Mouse (Mus musculus): Measurements from ENCODE around the gene Wnt2.

Wnt2 gene

GRCm38 (mm10) chr6:17977165-17977564, 53.2 kb downstream of the Wnt2 start:
- DNase-seq = no peak

DNA sequence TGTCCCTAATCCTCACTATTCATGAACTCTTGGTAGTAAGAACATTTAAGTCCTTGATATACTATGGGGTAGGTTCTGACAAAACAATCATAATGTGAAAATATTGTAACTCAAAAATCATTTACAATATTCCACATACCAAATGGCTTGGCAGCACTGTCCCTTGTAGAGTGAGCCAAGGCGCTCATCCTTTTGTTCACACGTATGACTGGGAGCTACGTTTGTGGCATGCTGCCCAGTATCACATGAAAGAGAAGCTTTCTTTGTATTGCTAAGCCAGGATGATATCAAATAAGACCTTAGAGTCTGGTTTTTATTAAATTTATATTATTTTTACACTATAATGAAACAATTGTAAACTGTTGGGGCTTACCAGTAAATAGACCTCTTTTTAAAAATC, 56.0 kb downstream of the Wnt2 start:
- DNase-seq = no peak

DNA sequence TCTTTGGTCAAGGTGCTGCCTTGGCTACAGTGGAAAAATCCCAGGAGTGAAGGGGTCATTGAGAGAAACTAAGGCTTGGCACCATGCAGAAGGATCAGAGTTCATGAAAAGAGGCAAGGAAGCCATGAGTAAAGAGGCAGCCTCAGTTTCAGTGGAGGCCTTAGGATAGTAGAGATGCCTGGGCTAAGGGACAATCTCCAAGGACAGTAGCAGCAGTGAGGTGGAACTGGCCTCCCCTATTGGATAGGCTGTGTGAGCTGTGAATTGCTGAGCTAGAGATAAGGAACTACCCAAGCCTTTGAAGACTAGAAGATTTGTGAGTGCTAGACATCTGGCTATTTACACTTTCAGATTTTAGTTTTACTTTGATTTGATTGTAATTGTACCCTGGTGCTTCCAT, 59.0 kb downstream of the Wnt2 start:
- DNase-seq = no peak

DNA sequence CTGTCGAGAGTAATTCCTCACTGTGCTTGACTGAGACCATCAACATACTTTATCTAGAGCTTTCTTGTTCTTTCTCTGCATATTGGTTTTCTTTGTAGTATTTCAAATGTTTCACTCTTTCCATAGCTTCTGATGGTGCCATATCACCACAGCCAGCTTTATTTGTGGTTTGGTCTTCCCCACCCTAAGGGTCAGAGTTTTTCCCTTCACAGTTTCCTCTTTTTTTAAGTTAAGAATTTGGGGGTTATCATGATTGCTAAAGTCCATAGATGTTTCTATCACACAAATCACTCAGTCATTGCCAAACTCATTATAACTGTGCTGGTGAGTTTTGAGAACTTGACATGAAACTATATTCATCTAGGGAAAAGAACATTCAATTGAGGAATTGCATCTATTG, 60.6 kb downstream of the Wnt2 start:
- DNase-seq = no peak

DNA sequence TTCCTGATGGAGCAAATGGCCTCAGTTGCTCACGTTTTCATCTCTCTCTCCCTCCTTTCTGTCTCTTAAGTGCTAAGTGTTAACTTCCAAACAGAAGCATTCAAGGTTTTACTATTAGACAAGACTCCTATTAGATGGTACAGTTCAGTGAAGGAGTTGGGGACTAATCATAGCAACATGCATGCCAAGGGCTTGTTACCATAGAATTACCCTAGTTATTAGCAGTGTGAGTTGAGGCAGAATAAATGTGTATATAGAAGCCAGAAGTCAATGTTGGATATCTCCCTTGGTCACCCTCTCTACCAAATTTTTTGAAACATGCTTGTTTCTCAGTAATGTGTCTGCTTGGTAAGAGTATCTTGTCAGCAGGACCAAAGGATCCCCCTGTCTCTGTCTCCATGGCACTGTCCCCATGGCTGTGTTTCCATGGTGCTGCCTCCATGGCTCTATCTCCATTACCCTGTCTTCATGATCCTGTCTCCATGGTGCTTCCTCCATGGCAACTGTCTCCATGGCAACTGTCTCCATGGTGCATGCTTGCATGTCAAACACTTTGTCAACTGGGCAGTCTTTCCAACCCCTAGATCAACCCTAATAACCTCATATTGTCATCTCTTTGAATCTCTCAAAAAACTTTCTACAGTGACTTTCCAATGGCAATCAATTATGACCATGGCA, 61.8 kb downstream of the Wnt2 start:
- DNase-seq = peak; percentile 62

DNA sequence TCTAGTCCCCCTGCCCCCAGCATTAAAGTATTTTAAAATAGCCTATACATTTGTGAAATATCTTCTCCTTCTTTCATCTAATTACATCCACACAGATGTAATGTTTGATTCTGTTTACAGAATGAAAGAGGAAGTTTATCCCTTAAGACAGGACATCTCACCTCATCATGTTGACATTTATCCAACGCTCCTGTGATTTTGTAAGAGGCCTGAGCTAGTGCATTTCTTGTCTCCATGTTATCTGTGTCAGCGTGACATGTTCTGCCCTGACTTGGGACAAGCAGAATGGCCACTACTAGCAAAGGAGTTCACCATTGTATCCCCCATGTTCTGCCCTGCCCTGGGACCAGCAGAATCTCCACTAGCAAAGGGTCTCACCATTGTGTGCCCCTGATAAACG, 66.9 kb downstream of the Wnt2 start:
- no peak for DNase-seq

DNA sequence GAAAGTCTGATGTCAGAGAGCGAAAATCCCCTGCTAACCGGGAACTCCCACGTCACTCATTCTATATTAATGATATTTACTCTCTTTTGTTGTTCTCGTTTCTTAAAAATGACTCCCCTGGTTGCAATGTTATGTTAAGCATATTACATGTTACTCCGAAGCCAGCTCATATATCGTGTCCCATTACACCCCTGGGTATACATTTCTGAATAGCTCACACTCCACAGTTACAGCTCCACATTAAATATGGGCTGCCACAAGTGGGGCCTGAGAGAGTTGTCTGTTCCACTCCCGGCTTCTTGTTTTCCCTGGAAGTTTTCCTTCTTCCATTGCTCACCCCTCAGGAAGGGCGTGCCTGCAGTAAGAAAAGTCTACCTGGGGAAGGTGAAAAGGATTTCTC, 78.6 kb downstream of the Wnt2 start:
- no peak for DNase-seq

DNA sequence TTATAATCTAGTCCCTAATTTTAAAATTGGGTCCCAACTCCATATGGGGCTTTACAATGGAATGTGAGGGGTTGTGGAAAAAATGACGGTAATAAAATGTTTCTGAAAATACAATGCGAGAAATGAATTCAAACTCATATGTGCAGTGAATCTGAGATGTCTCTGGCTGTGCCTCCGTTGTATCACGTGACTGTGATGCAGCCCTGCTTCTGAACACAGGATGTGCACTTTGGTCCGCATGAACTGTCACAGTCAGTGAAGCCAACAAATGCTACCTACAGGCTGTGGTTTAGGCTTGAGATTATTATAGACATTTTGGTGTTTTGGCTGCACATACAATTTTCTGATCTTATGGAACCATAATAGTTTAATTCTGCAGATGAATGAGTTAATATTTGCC, 81.3 kb downstream of the Wnt2 start:
- DNase-seq = no peak

- no peak for DNase-seq
Observed at GRCm38 (mm10) chr6:17947130-17947831, 83.1 kb downstream of the Wnt2 start.

DNA sequence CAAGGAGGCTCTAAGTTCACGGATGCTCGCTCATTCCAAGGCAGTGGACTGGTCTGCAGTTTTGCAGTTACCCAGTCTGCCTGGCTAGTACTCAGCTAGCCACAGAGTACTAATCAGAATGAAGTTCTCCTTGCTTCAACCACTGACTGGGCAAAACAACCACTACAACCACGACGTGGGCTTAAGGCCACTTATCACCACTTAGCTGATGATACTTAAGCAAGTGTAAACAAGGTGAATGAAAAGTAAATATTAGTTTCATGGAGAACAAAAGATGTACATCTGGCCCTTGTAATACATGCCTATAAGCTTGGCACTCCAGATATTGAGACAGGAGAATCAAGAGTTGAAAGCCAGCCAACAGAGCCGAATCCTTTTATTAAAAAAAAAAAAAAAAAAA, 83.9 kb downstream of the Wnt2 start:
- no peak for DNase-seq

DNA sequence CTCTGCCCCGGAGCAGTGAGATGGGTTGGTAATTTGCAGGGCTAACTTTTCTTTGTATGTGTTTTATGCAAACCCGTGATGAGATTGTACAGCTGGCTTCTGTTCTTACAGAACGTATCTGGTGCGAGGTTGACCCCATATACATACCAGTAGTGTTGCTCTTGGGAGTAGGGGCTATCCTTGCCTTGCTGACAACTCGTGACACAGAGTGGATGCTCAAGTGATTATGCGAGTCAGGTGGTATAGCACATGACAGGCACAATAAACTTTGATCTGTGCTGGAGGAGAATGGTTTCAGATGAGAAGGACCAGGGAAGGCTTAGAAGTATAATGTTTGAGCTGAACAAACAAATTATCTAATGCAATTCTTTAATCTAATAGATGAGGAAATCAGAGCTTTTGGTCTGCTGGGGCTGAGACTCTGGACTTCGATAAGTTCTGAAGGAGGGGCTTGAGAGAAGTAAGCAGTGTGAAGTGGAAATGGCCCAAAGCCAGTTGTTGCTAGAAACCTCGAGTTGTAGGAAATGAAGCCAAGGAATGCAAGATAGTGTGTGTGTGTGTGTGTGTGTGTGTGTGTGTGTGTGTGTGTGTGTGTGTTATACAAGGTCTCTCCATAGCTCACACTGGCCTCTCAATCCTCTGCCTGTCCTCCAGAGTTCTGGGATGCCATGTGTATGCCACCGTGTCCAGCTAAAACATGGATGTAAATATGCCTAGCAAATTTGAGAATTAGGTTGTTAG, 86.3 kb downstream of the Wnt2 start:
- no peak for DNase-seq

GRCm38 (mm10) chr6:17942344-17942743, 88.0 kb downstream of the Wnt2 start:
- DNase-seq = no peak

DNA sequence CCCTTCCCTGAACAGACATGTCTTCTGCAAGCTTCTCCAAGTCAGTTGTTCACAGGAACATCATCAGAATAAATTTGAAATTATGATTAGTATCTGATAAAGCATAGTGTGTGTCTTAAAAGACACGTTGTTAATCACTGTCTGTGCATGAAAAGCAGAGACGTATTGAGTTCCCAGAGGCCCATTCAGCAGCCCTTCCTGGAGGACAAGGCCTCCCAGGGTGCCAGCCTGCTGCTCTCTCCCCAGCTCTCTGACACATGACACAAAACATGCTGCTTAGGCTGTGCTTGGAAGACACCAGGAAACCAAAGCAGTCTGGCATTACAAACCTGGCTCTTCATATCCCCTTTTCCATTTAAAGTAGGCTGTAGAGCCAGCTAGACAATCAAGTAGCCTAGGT, 88.5 kb downstream of the Wnt2 start:
- no peak for DNase-seq
